Mouse (Mus musculus): ENCODE data around the gene Ehbp1. TPM values are rescaled to one million over a fixed set of nuclear protein-coding genes. Genes with fewer than 3 reads are reported as not detected.

Gene Ehbp1
- polyA plus RNA-seq, 1 experiment from 2014 or later = 30.4 TPM

- no peak overlapping the region for H3K4me3 ChIP-seq (replicated peaks; ENCODE audit: low read depth, low read length)
- H3K9me3 ChIP-seq (ENCODE audit: control insufficient read depth, low read length) = no peaks in the 10 kb centered on the region
- ATAC-seq (ENCODE audit: low FRiP score, low TSS enrichment) (peak; percentile 62; the same call in 1 of the 2 replicates), DNase-seq (no peak)
- H3K27me3 ChIP-seq (ENCODE audit: control insufficient read depth, insufficient read depth, low read length) = no peaks in the 10 kb centered on the region
- H3K4me1 ChIP-seq (ENCODE audit: control insufficient read depth, insufficient read depth, low read length) = no peaks in the 10 kb centered on the region
- H3K9ac ChIP-seq (replicated peaks; ENCODE audit: low read length) = no peak overlapping the region
- no peak overlapping the region for H3K4me2 ChIP-seq (ENCODE audit: low read length)
- no peak overlapping the region for H3K27ac ChIP-seq (replicated peaks; ENCODE audit: low read depth, low read length)
- WGBS = 26% methylated on average over 3 of the region's 3 CpGs
- peaks cover 10% of the 10 kb centered on the region; the same call in 1 of the 2 replicates for H3K36me3 ChIP-seq (ENCODE audit: control insufficient read depth, insufficient read depth, low read length)
Observed at GRCm38 (mm10) chr11:22174311-22174710, 167.8 kb downstream of the Ehbp1 start.

GRCm38 (mm10) chr11:22170962-22171638 is 171.0 kb downstream of the Ehbp1 start:
- no peak overlapping the region for H3K9ac ChIP-seq (replicated peaks; ENCODE audit: low read length)
- no peak overlapping the region for H3K27ac ChIP-seq (replicated peaks; ENCODE audit: low read depth, low read length)
- H3K4me2 ChIP-seq (ENCODE audit: low read length) = no peak overlapping the region
- WGBS = 94% methylated on average over 6 of the region's 6 CpGs
- H3K27me3 ChIP-seq (ENCODE audit: control insufficient read depth, insufficient read depth, low read length) = no peaks in the 10 kb centered on the region
- H3K9me3 ChIP-seq (ENCODE audit: control insufficient read depth, low read length) = no peaks in the 10 kb centered on the region
- DNase-seq = no peak
- peaks cover 10% of the 10 kb centered on the region; the same call in 1 of the 2 replicates for H3K36me3 ChIP-seq (ENCODE audit: control insufficient read depth, insufficient read depth, low read length)
- no peak overlapping the region for H3K4me3 ChIP-seq (replicated peaks; ENCODE audit: low read depth, low read length)
- no peak for ATAC-seq (ENCODE audit: low FRiP score, low TSS enrichment)
- no peaks in the 10 kb centered on the region for H3K4me1 ChIP-seq (ENCODE audit: control insufficient read depth, insufficient read depth, low read length)

- Histone ChIP-seq H3K27me3 (ENCODE audit: control insufficient read depth, insufficient read depth, low read length) (no peaks in the 10 kb centered on the region), H3K4me1 (ENCODE audit: control insufficient read depth, insufficient read depth, low read length) (no peaks in the 10 kb centered on the region), H3K9me3 (ENCODE audit: control insufficient read depth, low read length) (no peaks in the 10 kb centered on the region), H3K36me3 (ENCODE audit: control insufficient read depth, insufficient read depth, low read length) (no peaks in the 10 kb centered on the region), H3K4me2 (ENCODE audit: low read length) (no peak overlapping the region), H3K9ac (replicated peaks; ENCODE audit: low read length) (no peak overlapping the region), H3K27ac (replicated peaks; ENCODE audit: low read depth, low read length) (no peak overlapping the region), H3K4me3 (replicated peaks; ENCODE audit: low read depth, low read length) (no peak overlapping the region)
- DNase-seq = no peak
- WGBS = 94% methylated on average over 4 of the region's 4 CpGs
- ATAC-seq (ENCODE audit: low FRiP score, low TSS enrichment) = no peak
Observed at GRCm38 (mm10) chr11:22157882-22158281, 184.2 kb downstream of the Ehbp1 start.

GRCm38 (mm10) chr11:22156182-22156581 is 185.9 kb downstream of the Ehbp1 start:
- no peaks in the 10 kb centered on the region for H3K36me3 ChIP-seq (ENCODE audit: control insufficient read depth, insufficient read depth, low read length)
- H3K4me1 ChIP-seq (ENCODE audit: control insufficient read depth, insufficient read depth, low read length) = no peaks in the 10 kb centered on the region
- H3K4me3 ChIP-seq (replicated peaks; ENCODE audit: low read depth, low read length) = no peak overlapping the region
- H3K27ac ChIP-seq (replicated peaks; ENCODE audit: low read depth, low read length) = no peak overlapping the region
- ATAC-seq (ENCODE audit: low FRiP score, low TSS enrichment) (no peak), DNase-seq (no peak)
- no peaks in the 10 kb centered on the region for H3K27me3 ChIP-seq (ENCODE audit: control insufficient read depth, insufficient read depth, low read length)
- H3K4me2 ChIP-seq (ENCODE audit: low read length) = no peak overlapping the region
- H3K9me3 ChIP-seq (ENCODE audit: control insufficient read depth, low read length) = no peaks in the 10 kb centered on the region
- H3K9ac ChIP-seq (replicated peaks; ENCODE audit: low read length) = no peak overlapping the region
- WGBS = 94% methylated on average over 2 of the region's 2 CpGs

GRCm38 (mm10) chr11:22155366-22156095 is 186.6 kb downstream of the Ehbp1 start:
- no peak overlapping the region for H3K9ac ChIP-seq (replicated peaks; ENCODE audit: low read length)
- H3K27me3 ChIP-seq (ENCODE audit: control insufficient read depth, insufficient read depth, low read length) = no peaks in the 10 kb centered on the region
- no peaks in the 10 kb centered on the region for H3K4me1 ChIP-seq (ENCODE audit: control insufficient read depth, insufficient read depth, low read length)
- no peaks in the 10 kb centered on the region for H3K36me3 ChIP-seq (ENCODE audit: control insufficient read depth, insufficient read depth, low read length)
- WGBS = 89% methylated on average over 3 of the region's 3 CpGs
- no peak for ATAC-seq (ENCODE audit: low FRiP score, low TSS enrichment)
- DNase-seq = no peak
- no peak overlapping the region for H3K27ac ChIP-seq (replicated peaks; ENCODE audit: low read depth, low read length)
- H3K4me2 ChIP-seq (ENCODE audit: low read length) = no peak overlapping the region
- no peaks in the 10 kb centered on the region for H3K9me3 ChIP-seq (ENCODE audit: control insufficient read depth, low read length)
- no peak overlapping the region for H3K4me3 ChIP-seq (replicated peaks; ENCODE audit: low read depth, low read length)

- Histone ChIP-seq H3K27ac (replicated peaks; ENCODE audit: low read depth, low read length) (no peak overlapping the region), H3K9me3 (ENCODE audit: control insufficient read depth, low read length) (no peaks in the 10 kb centered on the region), H3K27me3 (ENCODE audit: control insufficient read depth, insufficient read depth, low read length) (no peaks in the 10 kb centered on the region), H3K4me2 (ENCODE audit: low read length) (no peak overlapping the region), H3K4me1 (ENCODE audit: control insufficient read depth, insufficient read depth, low read length) (no peaks in the 10 kb centered on the region), H3K36me3 (ENCODE audit: control insufficient read depth, insufficient read depth, low read length) (no peaks in the 10 kb centered on the region), H3K4me3 (replicated peaks; ENCODE audit: low read depth, low read length) (no peak overlapping the region), H3K9ac (replicated peaks; ENCODE audit: low read length) (no peak overlapping the region)
- ATAC-seq (ENCODE audit: low FRiP score, low TSS enrichment) (no peak), DNase-seq (no peak)
- WGBS = 93% methylated on average over 9 of the region's 9 CpGs
Observed at GRCm38 (mm10) chr11:22154501-22155294, 187.4 kb downstream of the Ehbp1 start.

- no peak overlapping the region for H3K4me3 ChIP-seq (replicated peaks; ENCODE audit: low read depth, low read length)
- H3K4me1 ChIP-seq (ENCODE audit: control insufficient read depth, insufficient read depth, low read length) = no peaks in the 10 kb centered on the region
- WGBS = 94% methylated on average over 2 of the region's 2 CpGs
- no peak overlapping the region for H3K9ac ChIP-seq (replicated peaks; ENCODE audit: low read length)
- no peaks in the 10 kb centered on the region for H3K36me3 ChIP-seq (ENCODE audit: control insufficient read depth, insufficient read depth, low read length)
- H3K4me2 ChIP-seq (ENCODE audit: low read length) = no peak overlapping the region
- H3K27me3 ChIP-seq (ENCODE audit: control insufficient read depth, insufficient read depth, low read length) = no peaks in the 10 kb centered on the region
- DNase-seq (no peak), ATAC-seq (ENCODE audit: low FRiP score, low TSS enrichment) (no peak)
- no peaks in the 10 kb centered on the region for H3K9me3 ChIP-seq (ENCODE audit: control insufficient read depth, low read length)
- H3K27ac ChIP-seq (replicated peaks; ENCODE audit: low read depth, low read length) = no peak overlapping the region
Observed at GRCm38 (mm10) chr11:22140737-22141136, 201.4 kb downstream of the Ehbp1 start.

- Histone ChIP-seq H3K9ac (replicated peaks; ENCODE audit: low read length) (no peak overlapping the region), H3K9me3 (ENCODE audit: control insufficient read depth, low read length) (no peaks in the 10 kb centered on the region), H3K27me3 (ENCODE audit: control insufficient read depth, insufficient read depth, low read length) (no peaks in the 10 kb centered on the region), H3K4me2 (ENCODE audit: low read length) (no peak overlapping the region), H3K27ac (replicated peaks; ENCODE audit: low read depth, low read length) (no peak overlapping the region), H3K4me3 (replicated peaks; ENCODE audit: low read depth, low read length) (no peak overlapping the region), H3K36me3 (ENCODE audit: control insufficient read depth, insufficient read depth, low read length) (no peaks in the 10 kb centered on the region), H3K4me1 (ENCODE audit: control insufficient read depth, insufficient read depth, low read length) (no peaks in the 10 kb centered on the region)
- ATAC-seq (ENCODE audit: low FRiP score, low TSS enrichment) (no peak), DNase-seq (no peak)
Observed at GRCm38 (mm10) chr11:22138466-22138865, 203.6 kb downstream of the Ehbp1 start.

Data from midbrain, embryonic 14.5 days (tissue).